Mouse (Mus musculus) mouse embryonic stem cell (cell line): Measurements from ENCODE around the gene Pim3.

Experiments
- in situ Hi-C, 2 experiments: fragments of 300-500 bp; cut with MboI; formaldehyde crosslinking; loops; 1 replicate in 1 of 2; 3 replicates in 1 of 2; pipeline ENCODE4 v1.14.3; 2019 to 2020; ENCODE audit warnings: low sequenced_read_pairs in 2 of 2, low pct_unique_long_range_greater_than_20kb in 1 of 2, mixed read lengths in 1 of 2; ENCODE audit not compliant: unreplicated experiment in 1 of 2

Gene Pim3

DNA sequence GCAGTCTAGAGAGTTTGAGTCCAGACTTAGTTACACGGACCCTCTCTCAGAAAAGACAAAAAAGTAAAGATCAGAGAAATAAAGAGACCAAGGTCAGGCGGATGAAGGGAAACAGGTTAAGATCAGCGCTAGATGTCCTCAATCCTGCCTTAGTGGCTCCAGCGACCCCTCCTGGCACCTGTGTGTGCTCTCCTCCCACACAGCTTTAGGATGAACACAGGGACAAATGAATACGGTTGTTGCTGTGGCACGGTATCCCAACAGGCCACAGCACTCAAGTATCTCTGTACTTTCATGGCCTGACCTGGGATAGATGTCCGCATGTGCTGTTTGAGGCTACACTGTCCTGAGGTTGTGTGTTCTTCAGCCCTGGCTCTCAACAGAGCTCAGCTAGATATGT, 33.1 kb downstream of the Pim3 start:
- in situ Hi-C loops: no loop called here

DNA sequence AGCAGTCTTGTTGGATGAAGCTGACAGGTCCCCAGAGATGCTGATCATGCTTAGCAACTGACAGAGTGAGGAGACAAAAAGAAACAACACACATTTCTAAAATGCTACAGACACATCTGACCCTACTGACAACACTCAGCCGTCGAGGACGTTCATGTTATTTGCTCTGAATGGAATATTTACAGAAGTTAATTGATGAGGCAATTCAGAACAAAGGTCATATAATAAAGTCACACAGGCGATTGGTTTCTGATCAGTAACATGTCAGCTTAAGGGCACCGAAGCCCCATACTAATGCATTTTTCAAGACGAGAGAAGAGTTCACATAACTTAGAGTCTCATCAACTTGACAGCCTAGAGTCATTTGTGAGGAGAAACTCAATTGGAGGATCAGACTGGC, 33.9 kb downstream of the Pim3 start:
- in situ Hi-C loops: no loop called here

DNA sequence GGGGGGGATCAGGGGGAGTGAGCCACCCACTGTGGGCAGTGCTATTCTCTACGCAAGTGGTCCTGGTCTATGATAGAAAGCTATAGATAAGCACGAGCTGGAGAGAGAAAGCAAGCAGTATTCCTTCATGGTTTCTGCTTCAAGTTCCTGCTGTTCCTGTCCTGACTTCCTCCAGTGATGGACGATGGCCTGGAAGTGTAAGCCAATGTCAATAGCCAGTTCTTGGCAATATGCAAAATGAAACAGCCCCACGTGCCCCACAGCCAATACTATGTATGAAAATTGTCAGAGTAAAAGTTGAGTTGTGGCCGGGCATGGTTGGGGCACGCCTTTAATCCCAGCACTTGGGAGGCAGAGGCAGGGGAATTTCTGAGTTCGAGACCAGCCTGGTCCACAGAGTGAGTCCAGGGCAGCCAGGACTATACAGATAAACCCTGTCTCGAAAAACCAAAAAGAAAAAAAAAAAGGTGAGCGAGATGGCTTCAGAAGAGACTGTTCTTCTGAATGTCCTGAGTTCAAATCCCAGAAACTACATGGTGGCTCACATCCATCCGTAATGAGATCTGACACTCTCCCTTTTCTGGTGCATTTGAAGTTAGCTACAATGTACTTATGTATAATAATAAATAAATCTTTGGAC, 34.5 kb downstream of the Pim3 start:
- in situ Hi-C loops: no loop called here

DNA sequence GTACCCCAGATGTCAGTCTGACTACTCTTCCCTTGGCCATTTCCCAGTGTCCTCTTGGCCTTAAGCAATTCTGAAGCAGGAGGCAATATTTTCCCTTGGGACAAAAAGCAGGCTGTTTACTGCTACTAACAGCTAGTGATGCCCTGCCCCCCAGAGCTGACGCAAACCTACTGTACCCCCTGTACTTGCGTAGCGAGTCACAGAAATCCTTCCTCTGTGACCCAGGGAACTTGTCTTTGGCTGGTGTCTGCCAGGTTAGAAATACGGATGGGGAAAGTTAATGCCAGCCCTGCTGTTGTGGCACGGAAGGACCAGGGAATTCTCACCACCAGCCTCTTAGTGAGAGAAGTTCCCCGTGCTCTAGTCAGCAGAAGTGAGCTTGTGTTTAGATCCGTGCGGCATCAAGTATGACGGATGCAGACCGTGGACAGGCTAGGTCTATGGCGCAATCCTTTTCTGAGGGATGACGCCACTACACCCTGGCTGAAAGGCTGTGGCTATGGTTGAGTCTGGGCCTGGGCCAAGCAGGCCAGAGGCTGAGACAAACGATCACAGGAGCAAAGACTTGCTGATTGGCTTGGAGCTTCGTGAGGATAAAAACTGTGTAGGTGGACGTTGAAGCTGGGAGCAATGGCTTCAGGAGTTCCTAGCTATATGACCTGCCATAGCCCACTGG, 40.4 kb downstream of the Pim3 start:
- in situ Hi-C loops: no loop called here

DNA sequence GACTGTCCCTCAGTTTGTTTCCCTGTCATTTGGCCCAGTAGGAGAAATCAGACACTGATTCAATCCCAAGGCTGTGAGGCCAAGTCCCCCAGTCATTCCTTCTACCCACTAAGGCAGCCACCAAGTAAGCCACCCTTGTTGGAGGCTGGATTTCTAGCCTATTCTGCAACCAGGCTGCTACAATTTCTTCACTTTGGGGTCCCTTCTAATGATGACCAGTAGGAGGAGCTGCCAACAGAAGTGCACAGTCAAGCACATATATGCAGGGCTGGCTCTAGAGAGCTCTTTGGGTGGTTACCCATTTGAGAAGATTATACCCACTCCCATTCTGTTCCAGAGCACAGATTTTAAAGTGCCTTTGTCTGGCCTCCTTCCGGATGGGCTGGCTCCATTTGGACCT, 41.1 kb downstream of the Pim3 start:
- in situ Hi-C loops: no loop called here

DNA sequence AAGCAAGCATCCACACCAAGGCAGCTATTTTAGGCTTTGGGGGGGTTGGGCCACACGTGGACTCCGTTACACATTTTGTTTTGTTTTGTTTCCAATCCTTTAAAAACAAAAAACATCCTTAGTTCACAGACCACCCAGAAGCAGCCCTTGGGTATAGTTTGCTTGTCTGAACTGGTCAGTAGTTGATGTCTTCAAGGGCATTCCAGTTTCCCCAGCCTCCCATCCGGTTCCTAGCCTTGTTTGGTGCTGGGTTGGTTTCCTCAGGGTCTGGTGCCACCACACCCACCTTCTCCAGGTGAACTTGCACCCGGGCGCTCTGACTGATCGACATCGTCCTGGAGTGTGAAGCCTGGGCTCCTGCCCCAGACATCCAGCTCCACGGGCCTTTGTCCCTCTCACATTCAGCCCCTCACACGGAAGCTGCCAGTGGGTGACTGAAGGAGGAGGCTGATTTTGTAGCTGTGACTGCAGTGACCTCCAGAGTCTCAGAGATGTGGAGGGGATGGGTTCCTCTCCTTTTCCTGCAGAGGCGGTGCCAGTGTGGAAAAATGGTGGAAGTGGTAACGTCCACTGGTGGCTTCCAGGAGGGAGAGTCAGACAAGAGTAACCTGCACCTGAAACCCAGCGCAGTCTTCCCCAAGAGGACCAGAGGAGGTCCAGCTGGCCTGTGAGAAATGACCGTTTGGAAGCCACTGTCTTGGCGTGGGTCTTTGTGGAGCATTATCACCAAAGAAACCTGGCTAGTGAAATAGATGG, 42.2 kb downstream of the Pim3 start:
- in situ Hi-C loops: no loop called here

DNA sequence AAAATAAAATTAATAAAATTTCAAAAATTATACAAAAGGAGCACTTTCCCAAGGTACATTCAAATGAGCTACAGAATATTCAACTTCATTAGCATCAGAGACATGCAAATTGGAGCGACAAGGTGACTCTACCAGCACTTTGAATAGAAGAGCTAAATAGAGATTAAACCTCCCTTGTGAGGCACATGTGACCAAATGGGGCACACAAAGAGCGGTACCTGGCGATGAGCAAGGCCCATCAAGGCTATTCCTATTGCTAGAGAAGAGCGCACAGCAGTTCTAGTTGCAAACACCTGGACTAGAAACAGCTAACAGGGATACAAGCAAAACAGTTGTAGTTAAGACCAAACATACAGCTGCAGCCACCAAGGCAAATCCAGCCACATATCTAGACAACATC, 44.4 kb downstream of the Pim3 start:
- in situ Hi-C loops: no loop called here

DNA sequence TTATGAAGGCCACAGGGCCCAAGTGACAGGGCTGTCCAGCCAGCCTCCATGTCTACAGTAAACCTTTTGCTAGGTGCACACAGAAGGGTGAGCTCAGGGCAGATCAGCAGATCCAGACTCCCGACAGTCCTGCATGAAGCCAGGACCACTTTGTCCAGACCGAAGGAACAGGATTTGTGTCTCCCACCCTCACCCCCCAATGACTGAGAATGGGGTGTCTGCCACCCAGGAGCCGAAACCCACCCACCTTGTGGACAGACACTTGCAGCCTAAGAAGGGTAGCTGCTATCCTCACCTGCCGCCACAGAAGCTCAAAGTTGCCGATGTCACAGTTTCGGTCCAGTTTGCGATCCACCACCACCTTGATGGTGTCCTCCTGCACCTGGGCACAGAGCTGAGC, 53.1 kb downstream of the Pim3 start:
- in situ Hi-C loops: no loop called here
